Mouse (Mus musculus): ENCODE data around the gene Vars.

GRCm38 (mm10) chr17:35043794-35044193 is 43.0 kb downstream of the Vars start:
- TF ChIP-seq EP300 (optimal IDR thresholded peaks at IDR 0.05) = no peak
- TF ChIP-seq CTCF (IDR thresholded peaks at IDR 0.05; ENCODE audit: low read depth) = no peak
